Mouse (Mus musculus) lung, embryonic 16.5 days (tissue): ENCODE measurements around the gene Glb1l. TPM values are rescaled to one million over a fixed set of nuclear protein-coding genes. Genes with fewer than 3 reads are reported as not detected.
"Not testable (repeated sequence)": the region's sequence is repeated elsewhere in the genome, so short reads cannot be mapped to it uniquely, and the experiment has no call there.

ENCODE experiments used
- ATAC-seq: fragments of 200-750 bp; cut with Nextera tagmentation; 2 replicates; pipeline ENCODE4 v1.8.0; 2017; ENCODE audit warnings: low read depth, mild to moderate bottlenecking, moderate library complexity
- H3K27ac ChIP-seq: fragments of 300-500 bp; sonication (generic); 2 replicates; pipeline ENCODE4 v1.5.1; 2014; ENCODE audit warnings: mild to moderate bottlenecking, control low read depth, low read length
- H3K27me3 ChIP-seq: fragments of 300-500 bp; sonication (generic); 2 replicates; pipeline ENCODE4 v1.6.1; 2014; ENCODE audit warnings: low read depth, low read length, mixed read lengths; ENCODE audit not compliant: control insufficient read depth, insufficient read depth
- H3K36me3 ChIP-seq: fragments of 300-500 bp; sonication (generic); 2 replicates; pipeline ENCODE4 v1.6.1; 2014; ENCODE audit warnings: low read length; ENCODE audit not compliant: control insufficient read depth, insufficient read depth
- H3K4me1 ChIP-seq: fragments of 300-500 bp; sonication (generic); replicated peaks from 2 replicates; pipeline ENCODE4 v1.6.1; 2014; ENCODE audit warnings: low read length, mixed read lengths; ENCODE audit not compliant: control insufficient read depth, insufficient read depth
- H3K4me2 ChIP-seq: fragments of 300-500 bp; sonication (generic); 2 replicates; pipeline ENCODE4 v1.6.1; 2014; ENCODE audit warnings: low read depth, low read length, control low read depth
- H3K4me3 ChIP-seq: fragments of 300-500 bp; sonication (generic); 2 replicates; pipeline ENCODE4 v1.5.1; 2014; ENCODE audit warnings: mild to moderate bottlenecking, low read length, control low read depth
- H3K9ac ChIP-seq: fragments of 300-500 bp; sonication (generic); 2 replicates; pipeline ENCODE4 v1.6.1; 2014; ENCODE audit warnings: low read length, control low read depth
- H3K9me3 ChIP-seq: fragments of 300-500 bp; sonication (generic); 2 replicates; pipeline ENCODE4 v1.6.1; 2016; ENCODE audit warnings: low read length; ENCODE audit not compliant: control insufficient read depth
- WGBS: fragments of 180-500 bp; shearing (Covaris S2); extraction: QIAGEN DNeasy Blood & Tissue Kit; methylation state at CpG from one replicate; pipeline ENCODE4 v1.1.7; 2014; 5-methylcytosine and 5-hydroxymethylcytosine counted together
- polyA plus RNA-seq: library from polyadenylated mRNA; unstranded; fragments of >200 nt; fragmentation: Nextera tagmentation; extraction: Ambion mirVana; gene quantifications from 2 replicates; pipeline ENCODE4 v1.2.1, GENCODE M21; 2015

Glb1l gene
- polyA plus RNA-seq, 1 experiment from 2014 or later: 19.6 TPM

GRCm38 (mm10) chr1:75232489-75232888 lies 21.9 kb upstream of the Glb1l start:
- not testable (repeated sequence) for H3K27ac ChIP-seq, H3K36me3 ChIP-seq, H3K4me3 ChIP-seq, ATAC-seq, H3K9ac ChIP-seq, H3K27me3 ChIP-seq, H3K9me3 ChIP-seq, H3K4me2 ChIP-seq
- H3K4me1 ChIP-seq: peaks cover 11% of the 10 kb centered on the region
- WGBS: 61% methylated on average over 4 of the region's 4 CpGs

DNA sequence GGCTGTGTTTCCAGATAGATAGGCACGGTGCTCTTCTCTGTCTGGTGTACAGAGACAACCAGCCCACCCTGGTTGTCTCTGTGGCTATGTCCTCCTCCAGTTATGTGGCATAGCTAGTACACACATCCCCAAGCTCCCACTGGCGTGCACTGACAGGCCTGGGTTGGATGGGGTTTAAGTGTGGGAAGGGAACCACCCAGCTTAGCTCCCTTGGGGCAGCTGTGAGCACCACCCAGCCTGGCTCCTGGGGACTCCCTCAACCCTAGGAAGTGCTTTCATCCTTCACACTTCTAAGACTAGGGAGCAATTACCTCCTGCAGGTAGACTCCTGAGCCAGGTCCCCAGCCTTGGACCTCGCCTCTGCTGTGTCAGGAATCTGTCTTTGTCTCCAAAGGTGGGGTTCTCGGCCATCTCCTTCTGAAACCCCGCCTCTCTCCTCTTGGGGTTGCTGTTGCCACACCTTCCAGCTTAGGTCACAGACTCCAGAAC lies 21.1 kb upstream of the Glb1l start, which contains the start of gene A630095N17Rik:
A630095N17Rik (minus strand) TSS at position 439 of the 489 bp plus-strand sequence.
- Histone ChIP-seq H3K27ac (no peak within 1 kb of the TSS), H3K4me3 (no peak within 1 kb of the TSS), H3K9me3 (no peaks in the 10 kb centered on the region), H3K36me3 (no peaks in the 10 kb centered on the region), H3K9ac (no peak within 1 kb of the TSS), H3K4me1 (peaks cover 6% of the 10 kb centered on the region; the same call in 1 of the 2 replicates), H3K27me3 (no peaks in the 10 kb centered on the region), H3K4me2 (no peak within 1 kb of the TSS)
- 52% methylated on average over 5 of the region's 5 CpGs for WGBS
- no peak for ATAC-seq

DNA sequence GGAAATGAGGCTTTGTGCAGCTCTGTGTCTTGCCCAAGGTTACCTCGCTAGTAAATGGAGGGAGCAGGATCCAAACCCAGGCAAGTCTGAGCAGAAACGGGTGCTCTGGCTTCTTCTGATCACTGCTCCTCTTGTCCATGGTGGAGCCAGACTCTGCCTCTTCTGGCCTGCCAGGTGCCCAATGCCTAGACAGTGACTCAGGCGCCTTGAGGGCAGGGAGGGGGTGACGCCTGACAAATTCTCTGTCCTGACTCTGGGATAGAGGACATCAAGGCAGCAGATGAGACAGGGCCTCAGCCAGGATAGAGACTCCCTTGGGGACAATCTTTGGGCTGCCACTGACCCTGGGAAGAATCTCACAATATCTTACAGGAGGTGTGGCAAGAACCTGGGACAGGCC lies 20.6 kb upstream of the Glb1l start:
- ATAC-seq: no peak

DNA sequence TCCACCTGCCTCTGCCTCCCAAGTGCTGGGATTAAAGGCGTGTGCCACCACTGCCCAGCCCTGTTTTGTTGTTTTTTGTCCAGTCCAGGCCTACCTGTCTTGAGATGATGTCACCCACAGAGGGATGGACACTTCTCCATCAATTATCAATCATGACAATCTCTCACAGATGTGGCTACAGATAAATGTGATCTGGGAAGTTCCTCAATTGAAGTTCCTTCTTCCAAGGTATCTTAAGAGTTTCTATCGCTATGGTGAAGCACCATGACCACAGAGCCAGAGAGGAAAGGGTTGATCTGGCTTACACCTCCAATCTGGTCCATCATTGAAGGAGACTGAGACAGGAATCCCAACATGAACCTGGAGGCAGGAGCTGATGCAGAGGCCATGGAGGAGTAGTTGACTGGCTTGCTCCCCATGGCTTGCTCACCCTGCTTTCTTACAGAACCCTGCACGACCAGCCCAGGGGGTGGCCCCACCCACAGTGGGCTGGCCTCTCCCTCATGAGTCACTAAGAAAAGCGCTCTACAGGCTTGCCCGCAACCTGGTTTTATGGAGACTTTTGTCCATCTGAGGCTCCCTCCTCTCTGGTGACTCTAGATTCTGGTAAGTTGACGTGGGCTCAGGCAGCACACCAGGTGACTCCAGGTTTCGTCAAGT lies 19.9 kb upstream of the Glb1l start:
- H3K4me3 ChIP-seq: no peak overlapping the region
- WGBS: 55% methylated on average over 7 of the region's 7 CpGs
- H3K9me3 ChIP-seq: no peaks in the 10 kb centered on the region
- H3K9ac ChIP-seq: no peak overlapping the region
- no peak for ATAC-seq
- no peaks in the 10 kb centered on the region for H3K36me3 ChIP-seq
- H3K27ac ChIP-seq: no peak overlapping the region
- H3K27me3 ChIP-seq: no peaks in the 10 kb centered on the region
- peaks cover 2% of the 10 kb centered on the region; the same call in 1 of the 2 replicates for H3K4me1 ChIP-seq
- no peak overlapping the region for H3K4me2 ChIP-seq

More for the DNA sequence above, 20.6 kb upstream of the Glb1l start:
- peaks cover 6% of the 10 kb centered on the region; the same call in 1 of the 2 replicates for H3K4me1 ChIP-seq
- H3K9ac ChIP-seq: no peak overlapping the region
- H3K27ac ChIP-seq: no peak overlapping the region
- 80% methylated on average over 4 of the region's 4 CpGs for WGBS
- no peak overlapping the region for H3K4me2 ChIP-seq
- H3K4me3 ChIP-seq: no peak overlapping the region
- H3K36me3 ChIP-seq: no peaks in the 10 kb centered on the region
- H3K9me3 ChIP-seq: no peaks in the 10 kb centered on the region
- H3K27me3 ChIP-seq: no peaks in the 10 kb centered on the region

- H3K9ac ChIP-seq: no peak overlapping the region
- H3K36me3 ChIP-seq: no peaks in the 10 kb centered on the region
- H3K4me2 ChIP-seq: no peak overlapping the region
- no peak overlapping the region for H3K27ac ChIP-seq
- no peaks in the 10 kb centered on the region for H3K27me3 ChIP-seq
- no peak overlapping the region for H3K4me3 ChIP-seq
- ATAC-seq: no peak
- no peaks in the 10 kb centered on the region for H3K4me1 ChIP-seq
- WGBS: 58% methylated on average over 4 of the region's 4 CpGs
- no peaks in the 10 kb centered on the region for H3K9me3 ChIP-seq
Measured at GRCm38 (mm10) chr1:75229158-75229557, 18.5 kb upstream of the Glb1l start.

DNA sequence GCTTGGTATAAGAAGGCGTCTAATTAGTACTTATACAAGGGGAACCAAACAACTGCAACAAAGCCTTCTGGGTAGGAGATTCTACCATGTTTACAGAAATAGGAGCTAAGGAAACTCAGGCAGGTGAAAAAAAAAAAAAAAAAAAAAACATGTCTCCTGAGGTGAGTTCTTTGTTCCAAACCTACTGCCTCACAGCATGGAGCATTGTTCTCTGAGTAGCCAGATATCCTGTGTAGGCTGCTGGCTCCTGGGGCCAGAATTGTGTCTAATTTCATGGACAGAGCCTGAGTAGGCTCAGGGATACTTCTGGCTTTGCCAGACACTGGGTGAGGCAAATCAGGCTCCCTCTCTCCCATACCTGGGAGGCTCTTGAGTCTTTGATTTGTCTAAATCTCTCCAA lies 17.0 kb upstream of the Glb1l start:
- no peaks in the 10 kb centered on the region for H3K27me3 ChIP-seq
- H3K36me3 ChIP-seq: no peaks in the 10 kb centered on the region
- no peak overlapping the region for H3K4me3 ChIP-seq
- WGBS: 89% methylated on average over 1 of the region's 1 CpGs
- H3K9me3 ChIP-seq: no peaks in the 10 kb centered on the region
- no peak for ATAC-seq
- H3K4me2 ChIP-seq: no peak overlapping the region
- H3K9ac ChIP-seq: no peak overlapping the region
- no peak overlapping the region for H3K27ac ChIP-seq
- H3K4me1 ChIP-seq: no peaks in the 10 kb centered on the region

GRCm38 (mm10) chr1:75226138-75226537 lies 15.5 kb upstream of the Glb1l start:
- H3K4me3 ChIP-seq: no peak overlapping the region
- H3K27ac ChIP-seq: no peak overlapping the region
- no peak for ATAC-seq
- H3K9me3 ChIP-seq: no peaks in the 10 kb centered on the region
- H3K9ac ChIP-seq: no peak overlapping the region
- H3K4me1 ChIP-seq: no peaks in the 10 kb centered on the region
- no peaks in the 10 kb centered on the region for H3K36me3 ChIP-seq
- H3K27me3 ChIP-seq: no peaks in the 10 kb centered on the region; the same call in 1 of the 2 replicates
- 48% methylated on average over 2 of the region's 2 CpGs for WGBS
- no peak overlapping the region for H3K4me2 ChIP-seq

DNA sequence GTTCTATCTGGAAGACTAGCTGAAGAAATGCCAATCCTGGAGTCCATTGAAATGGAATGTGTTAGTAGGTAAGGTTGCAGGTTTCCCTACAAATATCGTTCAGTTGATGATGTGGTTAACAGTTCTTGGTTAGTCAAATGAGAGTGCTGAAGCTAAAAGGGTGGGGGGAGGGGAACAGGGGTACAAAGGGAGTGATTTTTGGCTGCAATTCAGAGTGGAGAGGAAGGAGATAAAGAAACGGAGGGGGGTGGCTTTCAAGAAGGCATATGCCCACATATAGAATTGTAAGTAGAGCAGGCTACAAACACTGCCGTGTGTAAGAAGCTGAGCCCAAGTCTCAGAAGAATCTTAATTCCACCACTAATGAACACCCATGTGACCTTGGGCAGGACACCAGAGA lies 14.9 kb upstream of the Glb1l start:
- no peaks in the 10 kb centered on the region for H3K36me3 ChIP-seq
- no peaks in the 10 kb centered on the region for H3K4me1 ChIP-seq
- H3K9ac ChIP-seq: no peak overlapping the region
- H3K4me3 ChIP-seq: no peak overlapping the region
- no peak overlapping the region for H3K4me2 ChIP-seq
- no peak overlapping the region for H3K27ac ChIP-seq
- H3K27me3 ChIP-seq: peaks cover 3% of the 10 kb centered on the region; the same call in 1 of the 2 replicates
- ATAC-seq: no peak
- H3K9me3 ChIP-seq: no peaks in the 10 kb centered on the region
- 41% methylated on average over 3 of the region's 3 CpGs for WGBS

DNA sequence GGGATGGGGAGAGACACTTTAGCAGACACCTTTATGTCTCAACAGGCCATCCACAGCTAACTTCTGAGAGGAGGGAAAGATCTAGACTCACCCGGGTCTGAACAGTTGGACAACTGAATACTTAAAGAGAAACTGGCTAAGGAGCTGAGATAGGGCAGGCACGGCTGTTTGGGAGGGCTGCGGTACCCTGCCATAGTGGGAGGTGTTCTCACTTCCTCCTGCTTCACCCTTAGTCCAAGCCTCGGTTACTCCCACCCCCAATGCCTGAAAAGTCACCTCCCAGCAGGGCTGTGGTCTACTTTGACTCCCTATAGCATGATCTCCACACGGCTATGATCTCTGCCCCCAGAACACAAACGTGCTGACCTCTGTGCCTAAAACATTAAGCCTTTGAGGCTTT lies 12.9 kb upstream of the Glb1l start:
- Histone ChIP-seq H3K9me3 (no peaks in the 10 kb centered on the region), H3K27me3 (peaks cover 19% of the 10 kb centered on the region), H3K4me3 (no peak overlapping the region), H3K4me1 (peaks cover 8% of the 10 kb centered on the region), H3K36me3 (no peaks in the 10 kb centered on the region), H3K27ac (no peak overlapping the region), H3K9ac (no peak overlapping the region), H3K4me2 (no peak overlapping the region)
- WGBS: 57% methylated on average over 6 of the region's 6 CpGs
- no peak for ATAC-seq
